Mouse (Mus musculus) MEL (cell line): ENCODE measurements around the gene Cxcr5. TPM values are rescaled to one million over a fixed set of nuclear protein-coding genes. Genes with fewer than 3 reads are reported as not detected.
A peak's percentile ranks its signal among the peaks of the same experiment; 100 is the strongest.

Experiments
- DNase-seq: peaks from one replicate; pipeline ENCODE4 v3.0.0; 2011; ENCODE audit warnings: low read depth, low spot score
- H3K27ac ChIP-seq: 2 replicates; pipeline ENCODE4 v1.5.1; 2012; ENCODE audit warnings: low read depth, mild to moderate bottlenecking, control low read depth, low read length, moderate library complexity; ENCODE audit not compliant: control insufficient read depth
- H3K27me3 ChIP-seq, 2 experiments: fragments of 150-350 bp in 1 of 2; sonication (generic) in 1 of 2; 2 replicates each; pipeline ENCODE4 v1.6.1; 2012; ENCODE audit warnings: low read length in 2 of 2, mild to moderate bottlenecking in 2 of 2, improper control_type of control experiment in 1 of 2, moderate library complexity in 1 of 2; ENCODE audit not compliant: insufficient read depth in 2 of 2, control insufficient read depth in 1 of 2
- H3K36me3 ChIP-seq, 2 experiments: 2 replicates each; pipeline ENCODE4 v1.6.1; 2012 to 2014; ENCODE audit warnings: low read length in 2 of 2, improper control_type of control experiment in 1 of 2, inconsistent platforms in 1 of 2, mild to moderate bottlenecking in 1 of 2; ENCODE audit not compliant: insufficient read depth in 2 of 2, control insufficient read depth in 1 of 2
- H3K4me1 ChIP-seq, 2 experiments: fragments of 150-350 bp in 1 of 2; sonication (generic) in 1 of 2; 2 replicates each; pipeline ENCODE4 v1.6.1; 2012; ENCODE audit warnings: low read length in 2 of 2, improper control_type of control experiment in 1 of 2, mild to moderate bottlenecking in 1 of 2; ENCODE audit not compliant: insufficient read depth in 2 of 2, control insufficient read depth in 1 of 2
- H3K4me3 ChIP-seq, 2 experiments: fragments of 150-350 bp in 1 of 2; sonication (generic) in 1 of 2; 2 replicates each; pipeline ENCODE4 v1.5.1; 2012; ENCODE audit warnings: low read depth in 2 of 2, low read length in 2 of 2, mild to moderate bottlenecking in 2 of 2, moderate library complexity in 2 of 2, control low read depth in 1 of 2, improper control_type of control experiment in 1 of 2; ENCODE audit not compliant: control insufficient read depth in 1 of 2, insufficient read depth in 1 of 2
- H3K79me2 ChIP-seq: 2 replicates; pipeline ENCODE4 v1.6.1; 2012; ENCODE audit warnings: mild to moderate bottlenecking, low read length, moderate library complexity; ENCODE audit not compliant: control insufficient read depth, poor library complexity, insufficient read depth
- H3K9ac ChIP-seq: 2 replicates; pipeline ENCODE4 v1.6.1; 2012; ENCODE audit warnings: low read depth, mild to moderate bottlenecking, control low read depth, low read length, moderate library complexity; ENCODE audit not compliant: control insufficient read depth, poor library complexity, severe bottlenecking
- H3K9me3 ChIP-seq: fragments of 150-350 bp; sonication (generic); replicated peaks from 2 replicates; pipeline ENCODE4 v1.6.1; 2012; ENCODE audit warnings: mild to moderate bottlenecking, low read length, improper control_type of control experiment, moderate library complexity; ENCODE audit not compliant: insufficient read depth
- BHLHE40 ChIP-seq: IDR thresholded peaks from 2 replicates; pipeline ENCODE4 v1.6.1; 2012; ENCODE audit warnings: low read depth, mild to moderate bottlenecking, inconsistent platforms, low read length, improper control_type of control experiment, borderline replicate concordance
- CHD1 ChIP-seq: IDR thresholded peaks from 2 replicates; pipeline ENCODE4 v1.6.1; 2012; ENCODE audit warnings: low read depth, mild to moderate bottlenecking, inconsistent platforms, low read length, improper control_type of control experiment
- CTCF ChIP-seq, 3 experiments: IDR thresholded peaks in 2 of 3; conservative IDR thresholded peaks in 1 of 3; 2 replicates each; pipeline ENCODE4 v1.5.1; 2011 to 2012; ENCODE audit warnings: low read length in 3 of 3, low read depth in 2 of 3, mild to moderate bottlenecking in 2 of 3, improper control_type of control experiment in 1 of 3, inconsistent platforms in 1 of 3, mixed read lengths in 1 of 3, moderate library complexity in 1 of 3; ENCODE audit not compliant: control insufficient read depth in 1 of 3, insufficient read depth in 1 of 3, poor library complexity in 1 of 3, severe bottlenecking in 1 of 3
- E2F4 ChIP-seq: IDR thresholded peaks from 2 replicates; pipeline ENCODE4 v1.6.1; 2011; ENCODE audit warnings: low read depth, low read length, improper control_type of control experiment, borderline replicate concordance
- EP300 ChIP-seq, 2 experiments: IDR thresholded peaks; 2 replicates each; pipeline ENCODE4 v1.6.1; 2011; ENCODE audit warnings: improper control_type of control experiment in 2 of 2, low read length in 2 of 2, low read depth in 1 of 2, mild to moderate bottlenecking in 1 of 2
- ETS1 ChIP-seq: IDR thresholded peaks from 2 replicates; pipeline ENCODE4 v1.6.1; 2012; ENCODE audit warnings: low read depth, mild to moderate bottlenecking, inconsistent platforms, low read length, improper control_type of control experiment, moderate library complexity
- GABPA ChIP-seq: IDR thresholded peaks from 2 replicates; pipeline ENCODE4 v1.6.1; 2012; ENCODE audit warnings: low read depth, mild to moderate bottlenecking, inconsistent platforms, low read length, improper control_type of control experiment, moderate library complexity
- HCFC1 ChIP-seq: IDR thresholded peaks from 2 replicates; pipeline ENCODE4 v1.6.1; 2012; ENCODE audit warnings: low read depth, mild to moderate bottlenecking, inconsistent platforms, low read length, improper control_type of control experiment, moderate library complexity
- KAT2A ChIP-seq: conservative IDR thresholded peaks from 2 replicates; pipeline ENCODE4 v1.6.1; 2012; ENCODE audit warnings: low read depth, low read length, improper control_type of control experiment, inconsistent platforms
- MAX ChIP-seq: IDR thresholded peaks from 2 replicates; pipeline ENCODE4 v1.6.1; 2011; ENCODE audit warnings: low read length, improper control_type of control experiment
- MXI1 ChIP-seq: IDR thresholded peaks from 2 replicates; pipeline ENCODE4 v1.6.1; 2011; ENCODE audit warnings: mild to moderate bottlenecking, low read depth, low read length, improper control_type of control experiment
- POLR2A ChIP-seq, 2 experiments: IDR thresholded peaks; 2 replicates each; pipeline ENCODE4 v1.6.1; 2011 to 2012; ENCODE audit warnings: low read length in 2 of 2, mild to moderate bottlenecking in 2 of 2, control low read depth in 1 of 2, improper control_type of control experiment in 1 of 2, low read depth in 1 of 2, moderate library complexity in 1 of 2; ENCODE audit not compliant: control insufficient read depth in 1 of 2, insufficient read depth in 1 of 2, poor library complexity in 1 of 2
- RAD21 ChIP-seq: IDR thresholded peaks from 2 replicates; pipeline ENCODE4 v1.6.1; 2011; ENCODE audit warnings: mild to moderate bottlenecking, low read depth, low read length, improper control_type of control experiment
- SIN3A ChIP-seq: IDR thresholded peaks from 2 replicates; pipeline ENCODE4 v1.6.1; 2012; ENCODE audit warnings: low read length, improper control_type of control experiment, inconsistent platforms
- SMC3 ChIP-seq: IDR thresholded peaks from 2 replicates; pipeline ENCODE4 v1.6.1; 2011; ENCODE audit warnings: low read depth, low read length, improper control_type of control experiment
- TAL1 ChIP-seq: IDR thresholded peaks from 2 replicates; pipeline ENCODE4 v1.6.1; 2012; ENCODE audit warnings: mild to moderate bottlenecking, inconsistent platforms, low read length, moderate library complexity, mixed read lengths
- USF2 ChIP-seq, 2 experiments: IDR thresholded peaks; 2 replicates each; pipeline ENCODE4 v1.6.1; 2011 to 2012; ENCODE audit warnings: improper control_type of control experiment in 2 of 2, low read length in 2 of 2, borderline replicate concordance in 1 of 2, inconsistent platforms in 1 of 2, low read depth in 1 of 2, mild to moderate bottlenecking in 1 of 2; ENCODE audit not compliant: insufficient read depth in 1 of 2
- ZC3H11A ChIP-seq: IDR thresholded peaks from 2 replicates; pipeline ENCODE4 v1.6.1; 2012; ENCODE audit warnings: low read depth, mild to moderate bottlenecking, inconsistent platforms, low read length, improper control_type of control experiment
- polyA plus RNA-seq, 2 experiments: library from polyadenylated mRNA; stranded (reverse) in 1 of 2; unstranded in 1 of 2; fragments of >175 nt in 1 of 2; fragments of >200 nt in 1 of 2; gene quantifications; 2 replicates each; pipeline versions ENCODE4 v1.2.1 to v1.2.4; 2012; ENCODE audit warnings: low replicate concordance in 2 of 2, low read depth in 1 of 2; ENCODE audit not compliant: insufficient read length in 2 of 2, insufficient read depth in 1 of 2, missing spikeins in 1 of 2
- total RNA-seq: library from RNA; depleted of rRNA; stranded (reverse); fragments of 300-350 nt; gene quantifications from 2 replicates; pipeline ENCODE4 v1.2.3, GENCODE M21; 2012

Gene Cxcr5
- total and polyA plus RNA-seq, 3 experiments = 0.18 TPM; not detected in 2

DNA sequence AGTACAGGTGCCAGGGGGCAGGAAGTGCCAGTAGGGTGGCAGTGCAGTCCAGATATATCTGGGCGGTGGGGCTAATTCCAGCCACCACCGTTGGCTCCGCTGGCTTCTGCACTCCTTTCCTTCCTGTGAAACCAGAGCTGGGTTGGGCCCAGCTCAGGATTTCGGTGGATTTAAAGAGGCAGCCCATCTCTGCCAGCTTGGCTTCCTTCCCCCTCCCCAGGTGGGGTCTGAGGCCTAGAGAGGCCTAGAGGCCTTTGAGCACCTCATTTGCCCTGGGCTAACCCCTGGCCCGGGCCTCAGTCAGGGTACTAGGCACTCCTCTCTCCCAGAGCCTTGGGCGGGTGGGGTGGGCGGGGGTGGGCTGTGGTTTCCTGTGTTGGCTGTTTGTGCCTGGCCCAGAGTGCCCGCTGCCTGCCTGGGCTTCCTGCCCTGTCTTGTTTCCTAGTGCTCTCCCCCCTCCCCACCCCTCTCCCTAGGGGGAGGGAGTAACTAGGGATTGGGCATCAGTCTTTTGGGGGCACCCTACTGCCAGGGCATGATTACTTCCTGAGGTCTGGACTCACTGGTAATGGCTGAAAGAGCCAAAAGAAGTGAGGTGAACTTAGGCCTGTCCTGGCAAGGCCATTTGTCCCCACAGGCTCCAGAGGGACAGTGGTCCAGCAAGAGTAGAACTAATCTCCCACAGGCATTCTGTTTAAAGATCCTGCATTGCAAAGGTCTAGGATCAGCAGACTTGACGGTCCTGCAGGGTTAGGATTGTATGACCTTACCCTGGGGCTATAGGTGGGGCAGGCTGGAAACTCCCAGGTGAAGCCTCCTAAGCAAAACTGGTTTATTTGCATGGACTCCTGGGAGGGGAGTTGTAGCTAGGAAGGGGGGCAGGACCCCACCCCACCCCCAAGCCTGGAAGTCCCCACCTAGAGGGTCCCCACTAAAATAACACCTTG lies 66.5 kb downstream of the Cxcr5 start:
- Histone ChIP-seq H3K4me3 (no peak overlapping the region), H3K9me3 (no peaks in the 10 kb centered on the region), H3K36me3 (peaks cover 0 to 11% of the 10 kb centered on the region in 2 experiments; a peak in 2 of 4 replicates), H3K79me2 (no peaks in the 10 kb centered on the region), H3K9ac (peak overlapping the region; percentile 6; the same call in 1 of the 2 replicates), H3K27ac (no peak overlapping the region), H3K4me1 (peaks cover 0 to 18% of the 10 kb centered on the region in 2 experiments; a peak in 2 of 4 replicates)
- no peak for DNase-seq
- TF ChIP-seq TAL1 (no peak), CHD1 (no peak), BHLHE40 (no peak), SMC3 (no peak), EP300 (IDR thresholded peaks at IDR 0.05; ENCODE audit: low read depth in 1 of 2, low read length in 2 of 2) (no peak), USF2 (IDR thresholded peaks at IDR 0.05; ENCODE audit: borderline replicate concordance in 1 of 2, insufficient read depth in 1 of 2, low read depth in 1 of 2, low read length in 2 of 2) (no peak), SIN3A (no peak), MXI1 (no peak), GABPA (no peak)
- TF ChIP-seq, all 39 proteins: peak for 0
- no peaks in the 10 kb centered on the region for H3K27me3 ChIP-seq

DNA sequence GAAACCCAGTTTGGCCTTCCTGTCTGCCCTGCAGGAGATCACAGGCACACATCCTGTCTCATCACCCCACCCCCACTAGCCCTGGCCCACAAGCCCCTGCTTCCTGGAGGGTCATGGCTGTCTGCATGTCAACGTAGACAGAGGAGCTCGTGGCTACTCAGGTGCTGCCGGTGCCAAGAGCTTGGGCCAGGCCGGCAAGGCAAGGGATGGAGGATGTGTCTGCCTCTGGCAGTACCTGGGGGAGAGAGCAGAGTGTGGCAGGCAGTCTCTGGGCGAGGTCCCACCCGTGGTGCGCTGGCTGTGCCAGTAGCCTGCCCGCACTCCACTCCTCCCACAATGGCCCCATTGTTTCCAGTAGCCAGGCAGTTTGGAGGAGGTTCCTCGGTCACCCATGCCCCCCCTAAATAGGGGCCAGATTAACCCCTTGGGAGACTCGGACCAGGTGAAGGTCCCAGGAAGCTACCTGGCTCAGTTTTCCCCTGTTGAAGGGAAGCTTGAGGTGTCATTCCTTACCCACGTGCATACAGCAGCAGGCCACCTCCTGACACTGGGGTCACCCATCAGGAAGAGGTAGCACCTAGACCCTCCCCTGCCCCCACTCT lies 67.3 kb downstream of the Cxcr5 start:
- no peak overlapping the region for H3K9ac ChIP-seq

More for the DNA sequence above, 67.3 kb downstream of the Cxcr5 start:
- H3K4me1 ChIP-seq = peaks cover 0 to 18% of the 10 kb centered on the region in 2 experiments; a peak in 2 of 4 replicates
- no peaks in the 10 kb centered on the region for H3K27me3 ChIP-seq
- no peaks in the 10 kb centered on the region for H3K79me2 ChIP-seq
- TF ChIP-seq ZC3H11A (no peak), CHD1 (no peak), POLR2A (IDR thresholded peaks at IDR 0.05; ENCODE audit: control insufficient read depth in 1 of 2, insufficient read depth in 1 of 2, low read depth in 1 of 2, low read length in 2 of 2, poor library complexity in 1 of 2) (no peak), KAT2A (no peak), SMC3 (no peak), E2F4 (no peak), HCFC1 (no peak), MAX (no peak), CTCF (IDR thresholded peaks at IDR 0.05 in 2 of 3, conservative IDR thresholded peaks at IDR 0.05 in 1 of 3; ENCODE audit: control insufficient read depth in 1 of 3, insufficient read depth in 1 of 3, low read depth in 2 of 3, low read length in 3 of 3, poor library complexity in 1 of 3, severe bottlenecking in 1 of 3) (no peak), RAD21 (no peak), ETS1 (no peak)
- H3K9me3 ChIP-seq = no peaks in the 10 kb centered on the region
- no peak for DNase-seq
- H3K4me3 ChIP-seq = no peak overlapping the region
- no peak overlapping the region for H3K27ac ChIP-seq
- H3K36me3 ChIP-seq = peaks cover 0 to 11% of the 10 kb centered on the region in 2 experiments; a peak in 2 of 4 replicates
